Mouse (Mus musculus) small intestine, adult 2 months (tissue): ENCODE results near the gene Gzmm.

Experiments
- CTCF ChIP-seq: fragments of 200-500 bp; IDR thresholded peaks from 2 replicates; pipeline ENCODE4 v1.5.1; 2012; ENCODE audit warnings: low read depth, mild to moderate bottlenecking, control low read depth, inconsistent platforms, low read length, moderate library complexity, mixed read lengths; ENCODE audit not compliant: insufficient replicate concordance, insufficient read length; ENCODE audit errors: extremely low read depth
- POLR2A ChIP-seq: fragments of 200-500 bp; IDR thresholded peaks from 2 replicates; pipeline ENCODE4 v1.6.1; 2012; ENCODE audit warnings: low read depth, mild to moderate bottlenecking, control low read depth, inconsistent platforms, low read length, moderate library complexity

DNA sequence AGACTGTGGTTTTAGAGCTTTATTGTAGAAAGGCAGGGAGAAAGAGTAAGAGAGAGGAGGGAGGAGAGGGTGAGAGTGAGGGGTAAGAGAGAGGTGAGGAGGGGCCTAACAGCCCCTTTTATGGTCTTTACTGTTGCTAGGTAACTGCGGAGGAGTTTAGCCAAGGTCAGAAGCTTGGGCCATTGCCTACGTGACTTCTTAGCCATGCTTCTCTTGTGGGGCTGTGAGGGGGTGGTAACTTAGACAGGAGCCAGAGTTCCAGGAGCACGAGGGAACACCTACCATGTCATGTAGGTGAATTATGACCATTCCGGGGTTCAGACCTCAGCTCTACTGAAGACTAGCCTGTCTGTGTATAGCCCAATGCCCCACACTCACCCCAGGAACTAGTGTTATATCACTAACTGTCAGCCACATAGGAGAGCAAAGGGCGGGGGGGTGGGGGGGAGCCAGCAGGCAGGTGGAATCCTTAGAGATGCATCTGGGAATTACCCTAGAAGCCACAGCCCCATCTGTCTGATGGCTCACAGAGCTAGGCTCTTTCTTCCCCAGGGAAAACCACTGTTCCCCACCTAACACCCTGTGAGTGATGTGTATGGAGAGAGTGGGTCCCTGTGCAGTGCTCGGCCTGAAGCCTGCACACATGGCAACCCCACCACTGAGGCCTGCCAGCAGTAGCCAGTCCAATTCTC, 17.3 kb upstream of the Gzmm start:
- no peak for TF ChIP-seq POLR2A
- TF ChIP-seq CTCF, result no peak
